Mouse (Mus musculus): ENCODE results near the gene Ccdc85a. TPM values are rescaled to one million over a fixed set of nuclear protein-coding genes. Genes with fewer than 3 reads are reported as not detected.
A peak's percentile ranks its signal among the peaks of the same experiment; 100 is the strongest.
"Not testable (repeated sequence)": the region's sequence is repeated elsewhere in the genome, so short reads cannot be mapped to it uniquely, and the experiment has no call there.

The Ccdc85a gene
- total RNA-seq, 1 experiment from 2014 or later, result 2.4 TPM

DNA sequence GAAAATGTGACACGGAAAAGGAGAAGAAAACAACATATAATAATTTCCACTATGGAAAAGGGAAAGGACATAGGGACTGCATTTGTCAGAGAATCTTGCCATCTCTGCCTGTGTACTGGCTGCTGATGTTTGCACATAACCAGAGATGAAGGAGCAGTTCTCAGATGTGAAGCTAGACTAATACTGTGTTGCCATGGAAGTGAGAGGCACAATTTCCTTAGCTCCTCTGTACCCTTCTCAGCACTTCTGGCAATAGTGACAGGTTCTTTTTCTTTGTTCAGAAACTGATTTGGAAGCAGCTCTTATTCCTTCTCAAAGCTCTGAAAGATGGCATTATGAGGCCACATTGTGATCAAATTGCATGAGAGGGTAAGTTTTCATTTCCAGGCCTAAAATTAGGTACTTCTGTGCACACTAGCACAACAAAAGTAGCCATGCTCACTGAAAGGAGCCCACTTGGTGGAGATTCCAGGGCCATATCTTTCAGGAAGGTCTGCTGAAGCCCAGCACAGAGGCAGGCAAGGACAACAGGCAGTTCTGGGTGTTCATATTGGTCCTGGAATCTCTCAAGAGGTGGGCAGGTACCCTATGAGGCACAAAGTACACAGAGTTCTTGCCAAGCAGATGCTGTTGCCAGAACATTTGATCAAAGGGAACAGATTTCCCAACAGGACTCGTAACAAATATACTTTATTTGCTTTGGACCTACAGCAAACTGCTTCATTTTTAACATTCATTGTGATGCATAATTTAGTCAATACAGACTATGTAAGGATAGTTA is 161.5 kb downstream of the Ccdc85a start:
- DNase-seq, result no peak

- DNase-seq, result no peak
Measured at GRCm38 (mm10) chr11:28415841-28416240, 168.3 kb downstream of the Ccdc85a start.

- DNase-seq, result not testable (repeated sequence)
Measured at GRCm38 (mm10) chr11:28409880-28410279, 174.2 kb downstream of the Ccdc85a start.

- no peak for DNase-seq
Measured at GRCm38 (mm10) chr11:28397166-28397565, 187.0 kb downstream of the Ccdc85a start.

- no peak for DNase-seq
Measured at GRCm38 (mm10) chr11:28375891-28376290, 208.2 kb downstream of the Ccdc85a start.

DNA sequence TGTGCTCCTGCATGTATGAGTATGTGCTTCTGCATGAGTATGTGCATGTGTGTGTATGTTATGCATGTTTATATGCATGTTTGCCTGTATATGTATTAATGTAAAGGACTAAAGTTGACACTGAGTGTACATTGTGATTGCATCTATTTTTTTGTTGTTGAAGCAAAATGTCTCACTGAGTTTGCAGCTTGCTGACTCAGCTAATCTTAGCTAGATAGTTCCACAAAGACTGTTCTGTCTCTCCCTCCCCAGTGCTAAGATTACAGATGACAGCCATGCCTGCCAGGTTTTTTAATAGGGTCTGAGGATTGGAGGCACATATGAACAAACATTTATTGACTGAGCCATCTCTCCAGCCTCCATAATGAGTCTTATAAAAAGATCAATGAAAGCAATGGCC is 209.5 kb downstream of the Ccdc85a start:
- no peak for DNase-seq

DNA sequence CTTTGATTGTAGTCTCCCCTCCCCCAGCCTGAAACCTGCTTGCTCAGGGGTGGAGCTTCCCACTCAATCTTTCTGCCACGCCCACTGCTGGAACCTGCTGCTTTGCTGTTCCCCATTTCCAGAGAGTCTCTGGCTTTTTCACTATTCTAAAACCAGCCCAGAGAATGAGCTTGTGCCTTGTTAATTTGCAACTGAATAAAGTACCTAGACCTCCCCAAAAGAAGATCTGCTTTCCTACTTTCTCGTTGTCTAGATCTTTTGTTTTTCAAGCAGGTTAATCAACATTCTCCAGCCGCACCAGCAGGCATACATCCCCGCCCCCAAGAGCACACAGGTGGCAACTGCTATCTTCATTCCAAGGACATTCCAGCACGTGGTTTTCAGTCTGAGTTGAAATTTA is 212.7 kb downstream of the Ccdc85a start:
- not testable (repeated sequence) for DNase-seq

- no peak for DNase-seq
Measured at GRCm38 (mm10) chr11:28365929-28366244, 218.2 kb downstream of the Ccdc85a start.

GRCm38 (mm10) chr11:28365209-28365928 is 218.8 kb downstream of the Ccdc85a start:
- peak; percentile 84 for DNase-seq

- no peak for DNase-seq
Measured at GRCm38 (mm10) chr11:28343465-28343864, 240.7 kb downstream of the Ccdc85a start.

DNA sequence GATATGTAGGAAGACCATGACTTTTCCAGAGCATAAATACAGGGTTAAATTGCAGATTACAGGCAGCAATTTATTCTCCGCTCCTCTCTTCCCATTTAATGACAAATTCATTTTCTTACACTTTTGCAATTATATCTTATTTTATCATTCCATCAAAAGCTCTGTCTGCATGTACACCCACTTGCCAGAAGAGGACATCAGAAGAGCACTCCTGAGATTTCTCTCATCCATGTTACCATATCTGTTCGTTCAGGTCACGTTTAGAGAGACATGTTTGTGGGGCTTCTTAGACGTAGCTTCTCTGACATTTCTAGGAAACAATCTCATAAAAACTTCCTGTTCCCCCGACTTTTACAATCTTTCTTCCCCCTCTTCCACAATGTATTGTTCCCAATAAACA is 242.2 kb downstream of the Ccdc85a start:
- DNase-seq, result no peak

DNA sequence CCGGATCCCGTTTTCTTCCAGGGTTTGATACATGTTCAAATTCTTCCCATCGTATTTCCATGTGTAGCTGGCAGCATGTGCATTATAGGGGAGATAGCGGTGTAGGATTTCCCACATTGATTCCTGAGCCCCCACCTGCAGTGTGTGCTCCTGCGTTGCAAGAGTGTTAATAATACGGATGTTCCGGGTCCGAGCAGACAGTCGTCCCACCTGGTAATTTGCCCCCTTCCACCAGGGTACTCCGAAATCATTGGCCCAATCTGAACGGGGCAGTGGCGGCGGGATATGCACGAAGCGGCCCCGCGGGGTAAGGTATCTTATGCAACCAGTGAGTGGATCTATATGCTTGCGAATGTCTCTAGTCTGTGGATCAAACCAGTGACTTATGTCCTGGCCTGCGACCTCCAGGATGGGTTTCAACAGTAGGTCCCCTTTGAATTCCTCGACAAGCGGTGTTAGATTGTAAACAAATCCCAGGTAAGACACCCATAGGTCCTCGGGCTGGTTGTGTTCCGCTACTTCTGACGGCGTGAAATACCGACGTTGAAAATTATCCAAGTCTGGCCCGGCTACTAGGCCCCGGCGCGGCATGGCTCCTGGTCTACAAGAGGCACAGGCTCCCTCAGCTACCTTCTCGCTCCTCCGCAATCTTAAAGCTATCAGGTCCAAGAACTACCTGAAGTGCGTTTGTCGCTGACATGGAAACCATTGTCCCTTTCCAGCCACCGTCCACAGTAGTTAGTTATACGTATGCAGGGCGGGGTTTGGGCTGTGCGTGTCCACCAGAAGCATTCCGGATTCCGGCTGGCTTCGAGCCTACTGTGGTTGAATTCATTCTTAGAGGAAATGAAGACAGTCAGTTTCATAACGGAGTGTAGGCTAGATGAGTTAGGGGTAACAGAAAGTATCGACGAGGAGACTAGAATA is 244.6 kb downstream of the Ccdc85a start, which contains the start of gene Gm6685:
Gene Gm6685, minus strand, starts transcription at position 644 of the 927 bp plus-strand sequence.
- DNase-seq, result not testable (repeated sequence)

Other genes with a start within 250 kb of the Ccdc85a start
- 5.3 and 7.1 TPM in 2 replicates for gene Gm6685, start 244.5 kb downstream of the Ccdc85a start, total RNA-seq (2021)